Mouse (Mus musculus): Measurements from ENCODE around the gene Tfam. TPM values are rescaled to one million over a fixed set of nuclear protein-coding genes. Genes with fewer than 3 reads are reported as not detected.

The Tfam gene
- 2.5 TPM for polyA plus RNA-seq (2015; fragmentation: Illumina TruSeq; extraction: RNeasy Lipid Tissue Mini Kit (QIAGEN cat#74804); ENCODE audit: insufficient read depth, low read depth, low replicate concordance)

DNA sequence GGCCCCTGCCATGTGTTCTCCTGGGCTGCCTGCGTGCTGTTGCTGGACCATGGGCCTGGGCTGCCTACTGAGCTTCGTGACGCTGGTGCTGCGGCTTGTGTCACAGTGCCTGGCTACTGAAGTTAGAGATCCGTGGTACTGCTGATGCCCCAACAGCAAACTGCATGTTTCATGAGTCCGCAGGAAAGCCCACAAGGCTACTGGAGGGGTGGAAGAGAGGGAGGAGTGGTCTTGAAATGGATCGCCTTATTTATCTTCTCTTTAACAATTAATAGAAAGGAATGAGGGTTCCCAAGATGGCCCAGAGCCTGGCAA is at the start of gene Tfam:
Tfam (minus strand) TSS at position 41 of the 315 bp plus-strand sequence.

DNA sequence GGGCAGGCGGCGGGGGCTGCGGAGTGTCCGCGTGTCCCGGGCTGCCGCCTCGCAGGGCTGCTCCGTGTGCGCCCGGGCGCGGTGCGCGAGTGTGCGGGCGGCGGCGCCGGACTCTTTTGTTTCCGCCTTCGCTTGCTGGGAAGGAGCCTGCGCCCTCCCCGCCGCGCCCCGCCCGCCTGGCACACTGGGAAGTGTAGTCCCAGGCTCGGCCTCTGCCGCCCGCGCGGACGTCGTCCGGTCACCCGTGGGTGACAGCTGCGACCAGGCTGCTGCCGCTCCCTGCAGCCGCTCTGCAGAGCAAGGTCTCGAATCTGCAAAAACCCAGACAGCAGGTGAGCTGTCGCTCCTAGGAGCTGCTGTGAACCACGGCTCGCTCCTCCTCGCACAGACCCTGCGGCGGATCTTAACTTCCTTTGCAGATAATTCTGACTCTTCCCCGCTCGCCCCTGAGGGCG is 47.1 kb upstream of the Tfam start, which contains the start of gene Ube2d1:
Ube2d1 (minus strand) TSS at position 137 of the 455 bp plus-strand sequence.

Other genes starting within 250 kb of the Tfam start
- 7.8 TPM for gene Bicc1, start 78.6 kb downstream of the Tfam start, polyA plus RNA-seq (2015; fragmentation: Illumina TruSeq; extraction: RNeasy Lipid Tissue Mini Kit (QIAGEN cat#74804); ENCODE audit: insufficient read depth, low read depth, low replicate concordance)
- gene Ube2d1, start 47.0 kb upstream of the Tfam start, polyA plus RNA-seq (2015; fragmentation: Illumina TruSeq; extraction: RNeasy Lipid Tissue Mini Kit (QIAGEN cat#74804); ENCODE audit: insufficient read depth, low read depth, low replicate concordance), result 12.0 TPM
- gene Cisd1, start 106.7 kb upstream of the Tfam start, polyA plus RNA-seq (2015; fragmentation: Illumina TruSeq; extraction: RNeasy Lipid Tissue Mini Kit (QIAGEN cat#74804); ENCODE audit: insufficient read depth, low read depth, low replicate concordance), result 14.6 TPM
- gene Ipmk, start 109.5 kb upstream of the Tfam start, polyA plus RNA-seq (2015; fragmentation: Illumina TruSeq; extraction: RNeasy Lipid Tissue Mini Kit (QIAGEN cat#74804); ENCODE audit: insufficient read depth, low read depth, low replicate concordance), result 2.8 TPM